Mouse (Mus musculus): ENCODE results near the gene Gm10721. TPM values are rescaled to one million over a fixed set of nuclear protein-coding genes. Genes with fewer than 3 reads are reported as not detected.
"Not testable (repeated sequence)": the region's sequence is repeated elsewhere in the genome, so short reads cannot be mapped to it uniquely, and the experiment has no call there.

Gm10721 gene
- polyA plus RNA-seq (2016; fragmentation: Nextera tagmentation; extraction: Ambion mirVana), result not detected in 2 replicates

- not testable (repeated sequence) for H3K4me2 ChIP-seq; H3K36me3 ChIP-seq (replicated peaks); H3K4me1 ChIP-seq; H3K27ac ChIP-seq; H3K9ac ChIP-seq; H3K4me3 ChIP-seq (replicated peaks); H3K9me3 ChIP-seq; H3K27me3 ChIP-seq
- no CpG with 5 or more reads among the region's 11 CpGs for WGBS
- peak; percentile 59 for ATAC-seq (ENCODE audit: low FRiP score)
Observed at GRCm38 (mm10) chr9:3012733-3013279, at the start of gene Gm10721. Gene Gm10721, plus strand, starts transcription at chr9:3013140.

- not testable (repeated sequence) for H3K9ac ChIP-seq; H3K4me2 ChIP-seq; H3K27ac ChIP-seq; H3K27me3 ChIP-seq; H3K9me3 ChIP-seq; H3K4me3 ChIP-seq (replicated peaks); H3K4me1 ChIP-seq; ATAC-seq (ENCODE audit: low FRiP score); H3K36me3 ChIP-seq (replicated peaks)
- WGBS, result 74% methylated on average over 12 of the region's 12 CpGs
Observed at GRCm38 (mm10) chr9:3000445-3000972, 12.4 kb upstream of the Gm10721 start, which contains the start of gene Gm10722. Gene Gm10722, plus strand, starts transcription at chr9:3000922.

GRCm38 (mm10) chr9:3001006-3001405 is 11.9 kb upstream of the Gm10721 start:
- not testable (repeated sequence) for H3K4me1 ChIP-seq; ATAC-seq (ENCODE audit: low FRiP score); H3K36me3 ChIP-seq (replicated peaks); H3K27ac ChIP-seq; H3K4me2 ChIP-seq; H3K9ac ChIP-seq; H3K9me3 ChIP-seq; H3K27me3 ChIP-seq; H3K4me3 ChIP-seq (replicated peaks)
- 65% methylated on average over 8 of the region's 8 CpGs for WGBS

- not testable (repeated sequence) for H3K4me2 ChIP-seq; H3K27me3 ChIP-seq; H3K27ac ChIP-seq; H3K9ac ChIP-seq; H3K9me3 ChIP-seq; H3K4me1 ChIP-seq; H3K36me3 ChIP-seq (replicated peaks); H3K4me3 ChIP-seq (replicated peaks)
- ATAC-seq (ENCODE audit: low FRiP score), result peak; percentile 90
- 69% methylated on average over 9 of the region's 11 CpGs for WGBS
Observed at GRCm38 (mm10) chr9:3001948-3002659, 10.8 kb upstream of the Gm10721 start.

- H3K27ac ChIP-seq; H3K36me3 ChIP-seq (replicated peaks); H3K4me2 ChIP-seq; H3K27me3 ChIP-seq; H3K4me3 ChIP-seq (replicated peaks); ATAC-seq (ENCODE audit: low FRiP score); H3K9me3 ChIP-seq; H3K4me1 ChIP-seq; H3K9ac ChIP-seq: not testable (repeated sequence)
- WGBS, result 77% methylated on average over 6 of the region's 14 CpGs
Observed at GRCm38 (mm10) chr9:3002794-3003396, 10.0 kb upstream of the Gm10721 start, which contains the start of gene Gm11168. Gene Gm11168, plus strand, starts transcription at chr9:3003346.

GRCm38 (mm10) chr9:3006179-3006578 is 6.8 kb upstream of the Gm10721 start:
- not testable (repeated sequence) for H3K4me1 ChIP-seq; H3K27me3 ChIP-seq; H3K27ac ChIP-seq; H3K9me3 ChIP-seq; ATAC-seq (ENCODE audit: low FRiP score); H3K4me3 ChIP-seq (replicated peaks); H3K9ac ChIP-seq; H3K4me2 ChIP-seq; H3K36me3 ChIP-seq (replicated peaks)
- WGBS, result 83% methylated on average over 1 of the region's 5 CpGs

- H3K4me3 ChIP-seq (replicated peaks); H3K9ac ChIP-seq; H3K4me1 ChIP-seq; H3K27ac ChIP-seq; H3K4me2 ChIP-seq; H3K27me3 ChIP-seq; H3K9me3 ChIP-seq; H3K36me3 ChIP-seq (replicated peaks): not testable (repeated sequence)
- ATAC-seq (ENCODE audit: low FRiP score), result peak; percentile 71
- WGBS, result 73% methylated on average over 8 of the region's 8 CpGs
Observed at GRCm38 (mm10) chr9:3006636-3007035, 6.3 kb upstream of the Gm10721 start.

- H3K4me1 ChIP-seq; H3K36me3 ChIP-seq (replicated peaks); ATAC-seq (ENCODE audit: low FRiP score); H3K27me3 ChIP-seq; H3K9me3 ChIP-seq; H3K4me2 ChIP-seq; H3K9ac ChIP-seq; H3K4me3 ChIP-seq (replicated peaks); H3K27ac ChIP-seq: not testable (repeated sequence)
- WGBS, result 77% methylated on average over 8 of the region's 9 CpGs
Observed at GRCm38 (mm10) chr9:3007272-3007671, 5.7 kb upstream of the Gm10721 start.

GRCm38 (mm10) chr9:3009331-3009730 is 3.6 kb upstream of the Gm10721 start:
- WGBS, result no CpG with 5 or more reads among the region's 5 CpGs
- not testable (repeated sequence) for H3K4me1 ChIP-seq; H3K9me3 ChIP-seq; H3K4me3 ChIP-seq (replicated peaks); H3K36me3 ChIP-seq (replicated peaks); H3K27ac ChIP-seq; H3K9ac ChIP-seq; H3K27me3 ChIP-seq; H3K4me2 ChIP-seq
- ATAC-seq (ENCODE audit: low FRiP score), result peak; percentile 45; the same call in 1 of the 2 replicates

GRCm38 (mm10) chr9:3012054-3012621 is 802 bp upstream of the Gm10721 start:
- WGBS, result 89% methylated on average over 3 of the region's 7 CpGs

GRCm38 (mm10) chr9:3015354-3015753 is 2.4 kb downstream of the Gm10721 start, which contains the start of gene Gm10720:
Gene Gm10720, plus strand, starts transcription at chr9:3015654.
- not testable (repeated sequence) for H3K9me3 ChIP-seq; H3K27me3 ChIP-seq; ATAC-seq (ENCODE audit: low FRiP score); H3K9ac ChIP-seq; H3K36me3 ChIP-seq (replicated peaks); H3K4me2 ChIP-seq; H3K4me1 ChIP-seq; H3K27ac ChIP-seq; H3K4me3 ChIP-seq (replicated peaks)
- 71% methylated on average over 5 of the region's 9 CpGs for WGBS

More at GRCm38 (mm10) chr9:3012054-3012621, 802 bp upstream of the Gm10721 start:
- H3K27me3 ChIP-seq; H3K36me3 ChIP-seq (replicated peaks); H3K4me2 ChIP-seq; H3K9me3 ChIP-seq; ATAC-seq (ENCODE audit: low FRiP score); H3K27ac ChIP-seq; H3K4me3 ChIP-seq (replicated peaks); H3K9ac ChIP-seq; H3K4me1 ChIP-seq: not testable (repeated sequence)

- not testable (repeated sequence) for H3K4me3 ChIP-seq (replicated peaks); H3K36me3 ChIP-seq (replicated peaks); H3K4me2 ChIP-seq; H3K4me1 ChIP-seq; H3K9ac ChIP-seq; H3K27me3 ChIP-seq; H3K9me3 ChIP-seq; ATAC-seq (ENCODE audit: low FRiP score); H3K27ac ChIP-seq
- 74% methylated on average over 6 of the region's 6 CpGs for WGBS
Observed at GRCm38 (mm10) chr9:3015896-3016295, 3.0 kb downstream of the Gm10721 start.
